Mouse (Mus musculus) regulatory T cell (primary cell): ENCODE measurements around the gene Eif2d.

Experiments
- in situ Hi-C: fragments of 300-600 bp; cut with MboI, MseI; formaldehyde crosslinking; loops from one replicate; pipeline ENCODE4 v1.15.1; 2025; ENCODE audit warnings: high pct_unique_total_duplicates

Gene Eif2d

DNA sequence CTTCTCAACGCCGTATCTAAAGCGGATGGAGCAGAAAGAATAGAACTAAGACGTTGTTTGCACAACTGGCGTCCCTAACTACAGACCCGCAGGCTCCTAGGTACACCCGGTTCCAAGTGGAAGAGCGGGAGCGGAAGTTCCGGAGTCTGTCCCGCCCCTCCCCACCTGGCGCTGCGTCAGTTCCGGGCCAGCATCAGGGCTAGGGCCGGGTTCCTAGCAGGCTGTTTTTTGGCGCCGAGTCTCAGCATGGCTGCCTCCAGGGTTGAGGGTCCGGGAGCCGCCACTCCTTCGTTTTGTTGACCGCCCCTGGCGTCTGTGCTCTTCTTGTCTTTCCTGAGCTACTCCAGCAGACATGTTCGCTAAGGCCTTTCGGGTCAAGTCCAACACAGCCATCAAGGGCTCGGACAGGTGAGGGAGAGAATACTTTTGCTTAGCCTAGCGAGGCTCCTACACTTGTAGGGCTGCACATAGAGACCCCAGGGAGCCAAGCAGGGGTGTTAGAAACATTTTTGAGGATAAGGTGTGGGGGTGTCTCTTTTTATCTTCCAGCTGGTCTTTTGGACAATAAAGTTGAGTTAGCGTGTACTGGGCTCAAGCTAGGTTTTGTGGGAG is at the start of gene Eif2d:
Gene Eif2d (plus strand): TSS at position 164 of the 612 bp plus-strand sequence.
- in situ Hi-C loops, result no loop called here

- in situ Hi-C loops, result no loop called here
Measured at GRCm38 (mm10) chr1:131103776-131104424, 49.1 kb upstream of the Eif2d start.

- in situ Hi-C loops, result loop anchor here (5.0 kb wide), 1 partner anchor 425 kb away; no protein-coding TSS in a partner anchor
Measured at GRCm38 (mm10) chr1:131107575-131108308, 45.2 kb upstream of the Eif2d start.

- in situ Hi-C loops, result no loop called here
Measured at GRCm38 (mm10) chr1:131110525-131111106, 42.4 kb upstream of the Eif2d start.

- in situ Hi-C loops, result no loop called here
Measured at GRCm38 (mm10) chr1:131112576-131112975, 40.4 kb upstream of the Eif2d start.

GRCm38 (mm10) chr1:131115932-131116331 is 37.0 kb upstream of the Eif2d start:
- in situ Hi-C loops, result no loop called here

DNA sequence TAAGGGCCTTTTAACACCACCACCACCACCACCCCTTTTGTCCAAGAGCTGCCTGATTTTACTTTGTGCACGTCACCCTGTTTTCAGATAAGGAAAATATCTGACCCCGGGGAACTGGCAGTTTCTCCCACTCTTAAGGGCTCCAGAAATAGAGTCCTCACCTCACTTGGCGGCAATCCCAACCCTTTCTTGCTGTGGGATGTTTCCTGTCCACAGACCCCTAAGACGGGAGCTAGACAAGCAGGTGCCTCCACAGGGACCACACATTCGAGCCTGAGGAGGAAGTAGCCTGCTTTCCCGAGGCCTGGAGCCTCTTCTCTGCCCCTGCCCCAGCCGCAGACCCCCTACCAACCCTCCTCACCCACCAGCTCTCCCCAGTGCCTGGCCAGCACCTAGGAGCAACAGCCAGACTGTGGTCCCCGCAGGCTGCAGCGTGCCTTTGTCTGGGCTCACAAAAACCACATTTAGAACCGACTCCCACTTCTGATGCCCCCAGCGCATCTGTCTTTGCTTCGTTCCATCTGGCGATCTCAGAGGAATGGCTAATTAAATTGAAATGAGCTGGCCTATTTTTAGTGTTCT is 36.5 kb upstream of the Eif2d start:
- in situ Hi-C loops, result no loop called here

DNA sequence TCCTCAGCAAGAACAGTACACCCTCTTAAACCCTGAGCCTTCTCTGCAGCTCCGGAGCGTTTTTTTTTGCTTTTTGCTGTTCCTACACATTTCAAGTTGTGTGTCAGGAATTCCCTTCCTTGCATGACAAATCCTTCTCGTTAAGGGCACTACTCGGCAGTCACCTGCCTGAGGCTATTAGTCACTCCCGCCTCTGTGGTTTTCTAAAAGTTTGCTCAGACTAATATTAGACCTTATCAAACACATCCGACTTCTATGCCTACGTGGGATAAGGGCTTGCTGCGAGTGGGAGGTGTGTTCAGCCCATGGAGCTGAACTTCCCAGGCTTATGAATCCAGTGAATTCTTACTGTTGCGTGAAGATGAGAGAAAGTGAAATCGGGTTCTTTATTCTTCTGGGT is 34.5 kb upstream of the Eif2d start:
- in situ Hi-C loops, result no loop called here

DNA sequence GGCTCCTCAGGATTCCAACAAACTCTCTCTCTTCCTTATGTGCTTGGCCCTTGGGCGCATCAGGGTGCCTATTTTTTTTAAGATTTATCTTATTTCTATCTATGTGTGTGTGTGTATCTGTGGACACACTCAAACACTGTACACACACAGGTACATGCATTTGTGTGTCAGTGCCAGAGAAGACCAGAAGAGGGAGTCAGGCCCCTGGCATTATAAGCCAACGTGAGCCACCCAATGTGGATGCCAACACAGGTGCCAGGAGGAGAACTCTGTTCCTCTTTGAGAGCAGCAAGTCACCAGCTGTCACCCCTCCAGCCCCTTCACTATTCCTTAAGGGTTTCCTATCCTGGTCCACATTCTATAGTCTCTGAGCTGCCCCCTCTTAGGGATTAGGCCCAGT is 34.0 kb upstream of the Eif2d start:
- in situ Hi-C loops, result no loop called here

- in situ Hi-C loops, result loop anchor here (5.0 kb wide), 1 partner anchor 40 kb away; no protein-coding TSS in a partner anchor
Measured at GRCm38 (mm10) chr1:131121987-131122386, 31.0 kb upstream of the Eif2d start.

DNA sequence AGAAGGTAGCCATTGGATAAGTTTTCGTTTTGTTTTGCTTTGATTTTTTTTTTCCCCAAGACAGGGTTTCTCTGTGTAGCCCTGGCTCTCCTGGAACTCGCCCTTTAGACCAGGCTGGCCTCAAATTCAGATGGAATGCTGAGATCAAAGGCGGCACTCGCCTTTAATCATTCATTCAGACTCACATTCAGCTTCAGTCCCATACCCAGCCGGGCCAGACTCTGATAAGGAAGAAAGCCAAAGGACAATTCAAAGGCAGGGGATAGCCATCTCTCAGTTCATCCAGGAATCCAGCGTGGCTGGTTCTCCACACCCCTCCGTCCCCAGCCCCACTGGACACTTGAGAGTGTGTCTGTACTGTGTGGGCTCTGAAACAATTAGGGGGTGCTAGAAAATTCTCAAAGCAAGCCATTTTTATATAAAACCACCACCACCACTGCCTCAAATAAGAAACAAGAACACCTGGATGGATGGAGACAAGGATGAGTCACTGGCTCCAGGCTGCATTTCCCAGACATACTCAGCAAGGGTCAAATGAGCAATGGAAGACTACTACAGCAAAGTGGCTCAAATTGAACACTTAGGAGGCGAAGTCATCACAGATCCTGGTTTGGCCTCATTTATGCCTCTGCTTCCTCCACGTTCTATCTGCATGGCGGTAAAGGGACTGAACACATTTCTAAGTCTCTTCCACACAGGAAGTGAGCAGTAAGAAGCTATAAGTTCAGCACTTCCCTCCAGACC is 29.3 kb upstream of the Eif2d start:
- in situ Hi-C loops, result loop anchor here (5.0 kb wide), 1 partner anchor 39 kb away; no protein-coding TSS in a partner anchor

GRCm38 (mm10) chr1:131125987-131126744 is 26.8 kb upstream of the Eif2d start:
- in situ Hi-C loops, result no loop called here

DNA sequence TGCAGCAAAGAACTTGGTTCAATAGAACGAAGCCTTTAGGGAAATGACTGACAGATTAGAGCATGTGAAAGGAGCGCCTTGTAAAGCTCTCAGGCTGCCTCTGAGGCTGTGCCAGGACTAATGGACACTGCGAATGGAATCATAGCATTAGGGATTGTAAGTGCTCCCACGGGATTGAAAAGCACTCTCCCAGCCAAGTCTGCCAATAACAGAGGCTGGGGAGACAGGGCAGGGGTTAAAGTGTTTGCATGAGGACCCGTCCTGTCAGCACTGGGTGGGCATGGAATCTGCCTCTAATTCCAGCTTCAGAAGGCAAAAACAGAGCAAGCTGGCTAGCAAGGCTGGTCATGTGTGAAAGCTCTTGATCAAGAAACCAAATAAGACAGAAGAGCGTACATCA is 18.8 kb upstream of the Eif2d start:
- in situ Hi-C loops, result no loop called here

DNA sequence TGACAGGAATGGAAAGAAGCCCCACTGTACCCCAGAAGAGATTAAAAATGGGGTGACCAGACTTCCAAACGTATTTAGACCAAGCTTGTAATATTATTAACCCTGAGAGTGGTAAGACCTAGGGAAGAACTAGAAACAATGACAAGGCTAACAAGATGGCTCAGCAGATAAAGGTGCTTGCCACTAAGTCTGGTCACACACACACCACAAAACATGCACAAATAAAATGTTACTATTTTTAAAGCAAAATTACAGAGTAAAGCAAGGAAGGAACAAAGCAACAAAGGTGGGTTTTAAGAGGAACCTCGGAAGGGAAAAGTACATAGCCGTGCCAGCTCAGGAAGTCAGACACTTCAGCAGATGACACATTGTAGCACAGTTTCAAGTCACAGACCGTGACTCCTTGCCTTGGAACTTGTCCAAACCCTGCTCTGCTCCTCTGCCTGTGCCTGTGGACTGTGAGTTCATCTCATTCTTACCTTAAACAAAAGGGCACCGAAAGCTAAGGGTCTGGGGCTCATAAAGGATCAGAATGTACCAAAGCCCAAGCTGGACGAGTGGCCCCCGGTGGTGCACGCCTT is 17.9 kb upstream of the Eif2d start:
- in situ Hi-C loops, result no loop called here

GRCm38 (mm10) chr1:131135960-131136629 is 16.9 kb upstream of the Eif2d start:
- in situ Hi-C loops, result no loop called here

GRCm38 (mm10) chr1:131137111-131137510 is 15.9 kb upstream of the Eif2d start:
- in situ Hi-C loops, result no loop called here

- in situ Hi-C loops, result no loop called here
Measured at GRCm38 (mm10) chr1:131137717-131138118, 15.3 kb upstream of the Eif2d start.

- in situ Hi-C loops, result no loop called here
Measured at GRCm38 (mm10) chr1:131138191-131139016, 14.6 kb upstream of the Eif2d start, which contains the start of gene Dyrk3. TSS of gene Dyrk3 (minus strand) at chr1:131138340.
